ENCODE assay signal across 17 mouse cellular contexts in the genomic region with DNA sequence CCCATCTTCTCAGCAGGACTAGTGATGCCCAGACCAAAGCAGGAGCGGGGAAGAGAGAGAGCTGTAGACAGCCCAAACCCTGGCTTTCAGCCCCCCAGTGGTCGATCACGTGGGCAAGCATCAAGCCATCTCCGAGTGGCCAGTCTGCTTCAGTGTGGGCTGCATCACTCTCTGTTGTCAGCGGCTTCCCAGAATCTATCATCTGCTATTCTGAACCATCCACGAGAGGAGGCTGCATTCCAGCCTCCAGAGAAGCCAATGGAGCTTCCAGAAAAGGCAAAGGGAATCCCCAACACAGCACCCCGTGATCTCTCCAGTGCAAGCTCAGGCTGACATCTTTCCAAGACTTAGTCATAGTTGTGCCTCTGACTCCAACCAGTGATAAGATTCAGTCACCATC.
A peak's percentile ranks its signal among the peaks of the same experiment; 100 is the strongest.
DNase-seq lines count a peak whose midpoint lies in the region; ATAC-seq and TF ChIP-seq lines count a peak whose summit lies in the region.
"Had no signal": no experiment of that assay in that cellular context is flagged by ENCODE, and none has a peak within 500 bp of the region (broad histone marks: within the 10 kb centered on the region; RNA-seq: fewer than 3 reads in every experiment).

No protein-coding gene starts in this region.

- H3K4me1 ChIP-seq in forebrain, embryonic 15.5 days = peaks cover 10% of the 10 kb centered on the region
- H3K4me1 ChIP-seq in forebrain, embryonic 13.5 days = no peaks in the 10 kb centered on the region
- peaks cover 11% of the 10 kb centered on the region for H3K4me1 ChIP-seq in limb, embryonic 13.5 days
- H3K4me1 ChIP-seq in limb, embryonic 10.5 days = 0 out of 2 replicates have a peak, but pooled peaks cover 3% of the 10 kb centered on the region
- peaks cover 3% of the 10 kb centered on the region; the same call in 1 of the 2 replicates for H3K4me1 ChIP-seq in limb, embryonic 14.5 days (ENCODE audit: control insufficient read depth, insufficient read depth, low read length)
- H3K4me1 ChIP-seq: heart, embryonic 12.5 days; kidney, embryonic 15.5 days; neural tube, embryonic 12.5 days had no signal

- no peak for TF ChIP-seq POLR2A in limb, embryonic 14.5 days (IDR thresholded peaks at IDR 0.05; ENCODE audit: borderline replicate concordance, extremely low read depth, insufficient read depth, insufficient read length)

- no peak overlapping the region for H3K4me3 ChIP-seq in forebrain, embryonic 15.5 days
- H3K4me3 ChIP-seq in forebrain, embryonic 13.5 days = no peak overlapping the region
- H3K4me3 ChIP-seq in limb, embryonic 13.5 days = no peak overlapping the region
- no peak overlapping the region for H3K4me3 ChIP-seq in limb, embryonic 10.5 days
- H3K4me3 ChIP-seq in limb, embryonic 14.5 days (replicated peaks; ENCODE audit: low read length) = no peak overlapping the region
- H3K4me3 ChIP-seq: embryonic facial prominence, embryonic 13.5 days; heart, embryonic 12.5 days; kidney, embryonic 15.5 days; neural tube, embryonic 12.5 days had no signal

- DNase-seq in limb, embryonic 10.5 days (ENCODE audit: low spot score) = no peak
- peak; percentile 19 to 37 for DNase-seq in frontal cortex, postnatal 36 days (ENCODE audit: low spot score in 2 of 2)
- DNase-seq in limb, embryonic 14.5 days (ENCODE audit: low spot score) = no peak
- DNase-seq in cerebellum, postnatal 36 days = no peak
- DNase-seq: adrenal gland, postnatal 36 days; gastrocnemius, postnatal 36 days; heart, postnatal 36 days; lung, embryonic 14.5 days; thymus, postnatal 36 days had no signal

- ATAC-seq in forebrain, embryonic 15.5 days (replicated peaks) = 0 out of 2 replicates have a peak, but pooled peaks have one; percentile 26
- no peak for ATAC-seq in forebrain, embryonic 13.5 days
- no peak for ATAC-seq in limb, embryonic 13.5 days (ENCODE audit: low FRiP score, low read depth)
- no peak for ATAC-seq in limb, embryonic 14.5 days (ENCODE audit: low FRiP score, low read depth)
- ATAC-seq: activated CD4-positive, CD25-positive, alpha-beta regulatory T cell, adult 4 months had no signal

- no peak overlapping the region for H3K9ac ChIP-seq in forebrain, embryonic 15.5 days (replicated peaks)
- H3K9ac ChIP-seq in forebrain, embryonic 13.5 days = no peak overlapping the region
- H3K9ac ChIP-seq in limb, embryonic 13.5 days = no peak overlapping the region
- 0 out of 2 replicates have a peak overlapping the region, but pooled peaks have one; percentile 12 for H3K9ac ChIP-seq in limb, embryonic 14.5 days (ENCODE audit: low read depth, low read length, severe bottlenecking)
- H3K9ac ChIP-seq: embryonic facial prominence, embryonic 13.5 days; heart, embryonic 12.5 days; kidney, embryonic 15.5 days; lung, embryonic 14.5 days; neural tube, embryonic 12.5 days had no signal

- no peaks in the 10 kb centered on the region for H3K27me3 ChIP-seq in forebrain, embryonic 15.5 days
- no peaks in the 10 kb centered on the region for H3K27me3 ChIP-seq in forebrain, embryonic 13.5 days
- H3K27me3 ChIP-seq in limb, embryonic 13.5 days = no peaks in the 10 kb centered on the region
- H3K27me3 ChIP-seq in limb, embryonic 10.5 days (ENCODE audit: low read depth, poor library complexity, severe bottlenecking) = no peaks in the 10 kb centered on the region
- no peaks in the 10 kb centered on the region for H3K27me3 ChIP-seq in limb, embryonic 14.5 days (ENCODE audit: control insufficient read depth, insufficient read depth, low read length)
- H3K27me3 ChIP-seq: heart, embryonic 12.5 days; kidney, embryonic 15.5 days; neural tube, embryonic 12.5 days had no signal

- no peak overlapping the region for H3K27ac ChIP-seq in forebrain, embryonic 15.5 days (replicated peaks)
- H3K27ac ChIP-seq in forebrain, embryonic 13.5 days = no peak overlapping the region
- H3K27ac ChIP-seq in limb, embryonic 13.5 days = no peak overlapping the region
- H3K27ac ChIP-seq in limb, embryonic 10.5 days = no peak overlapping the region
- no peak overlapping the region for H3K27ac ChIP-seq in limb, embryonic 14.5 days (replicated peaks; ENCODE audit: low read depth, low read length)
- H3K27ac ChIP-seq: embryonic facial prominence, embryonic 13.5 days; kidney, embryonic 15.5 days; neural tube, embryonic 12.5 days had no signal

- 69% methylated on average over 7 of the region's 7 CpGs for WGBS in forebrain, embryonic 15.5 days
- WGBS in forebrain, embryonic 13.5 days = 71% methylated on average over 7 of the region's 7 CpGs
- whole genome bisulfite sequencing in limb, embryonic 13.5 days = 76% methylated on average over 7 of the region's 7 CpGs
- 78% methylated on average over 7 of the region's 7 CpGs for whole genome bisulfite sequencing in limb, embryonic 10.5 days
- WGBS in limb, embryonic 14.5 days = 70% methylated on average over 7 of the region's 7 CpGs

- no peak overlapping the region for H3K4me2 ChIP-seq in forebrain, embryonic 15.5 days (replicated peaks)
- H3K4me2 ChIP-seq in forebrain, embryonic 13.5 days = no peak overlapping the region
- peak overlapping the region; percentile 30; the same call in 1 of the 2 replicates for H3K4me2 ChIP-seq in limb, embryonic 13.5 days (replicated peaks)
- H3K4me2 ChIP-seq in limb, embryonic 14.5 days (replicated peaks; ENCODE audit: low read depth, low read length, severe bottlenecking) = no peak overlapping the region
- H3K4me2 ChIP-seq: embryonic facial prominence, embryonic 13.5 days; heart, embryonic 12.5 days; kidney, embryonic 15.5 days; lung, embryonic 14.5 days; neural tube, embryonic 12.5 days had no signal

- no peaks in the 10 kb centered on the region for H3K9me3 ChIP-seq in forebrain, embryonic 15.5 days
- no peaks in the 10 kb centered on the region for H3K9me3 ChIP-seq in forebrain, embryonic 13.5 days (replicated peaks)
- H3K9me3 ChIP-seq in limb, embryonic 13.5 days = no peaks in the 10 kb centered on the region
- no peaks in the 10 kb centered on the region for H3K9me3 ChIP-seq in limb, embryonic 10.5 days (replicated peaks)
- H3K9me3 ChIP-seq in limb, embryonic 14.5 days (ENCODE audit: control insufficient read depth, low read length) = no peaks in the 10 kb centered on the region; the same call in 1 of the 2 replicates
- H3K9me3 ChIP-seq: embryonic facial prominence, embryonic 13.5 days; heart, embryonic 12.5 days; kidney, embryonic 15.5 days; neural tube, embryonic 12.5 days had no signal

- no peaks in the 10 kb centered on the region for H3K36me3 ChIP-seq in forebrain, embryonic 15.5 days
- H3K36me3 ChIP-seq in forebrain, embryonic 13.5 days (ENCODE audit: poor library complexity, severe bottlenecking) = no peaks in the 10 kb centered on the region
- no peaks in the 10 kb centered on the region for H3K36me3 ChIP-seq in limb, embryonic 13.5 days
- H3K36me3 ChIP-seq in limb, embryonic 10.5 days = no peaks in the 10 kb centered on the region
- H3K36me3 ChIP-seq in limb, embryonic 14.5 days (ENCODE audit: control insufficient read depth, insufficient read depth, low read length) = no peaks in the 10 kb centered on the region
- H3K36me3 ChIP-seq: embryonic facial prominence, embryonic 13.5 days; heart, embryonic 12.5 days; kidney, embryonic 15.5 days; neural tube, embryonic 12.5 days had no signal

Comparison
In these comparisons a context has a peak if more than half of its experiments do, and no peak if none do; other contexts are left out.
1. DNase-seq: peak in frontal cortex, postnatal 36 days (2 of 2); none in limb, embryonic 10.5 days (single experiment), limb, embryonic 14.5 days (single experiment) and cerebellum, postnatal 36 days (0 of 2).